Mouse (Mus musculus): ENCODE measurements around the gene Sinhcaf.
"Not testable (repeated sequence)": the region's sequence is repeated elsewhere in the genome, so short reads cannot be mapped to it uniquely, and the experiment has no call there.

Gene Sinhcaf

GRCm38 (mm10) chr6:148945509-148946408, 508 bp downstream of the Sinhcaf start:
- CTCF ChIA-PET, result interaction anchor here (0.7 kb wide), 1 partner anchor 125 kb away, joined by 3 read pairs; no protein-coding TSS in a partner anchor

GRCm38 (mm10) chr6:148944767-148945508, 1.3 kb downstream of the Sinhcaf start:
- CTCF ChIA-PET, result interaction anchor here (0.7 kb wide), 1 partner anchor 124 kb away, joined by 3 read pairs; no protein-coding TSS in a partner anchor

GRCm38 (mm10) chr6:148944344-148944766, 1.9 kb downstream of the Sinhcaf start:
- CTCF ChIA-PET, result no interaction called here

GRCm38 (mm10) chr6:148943695-148944094, 2.6 kb downstream of the Sinhcaf start:
- CTCF ChIA-PET, result no interaction called here

DNA sequence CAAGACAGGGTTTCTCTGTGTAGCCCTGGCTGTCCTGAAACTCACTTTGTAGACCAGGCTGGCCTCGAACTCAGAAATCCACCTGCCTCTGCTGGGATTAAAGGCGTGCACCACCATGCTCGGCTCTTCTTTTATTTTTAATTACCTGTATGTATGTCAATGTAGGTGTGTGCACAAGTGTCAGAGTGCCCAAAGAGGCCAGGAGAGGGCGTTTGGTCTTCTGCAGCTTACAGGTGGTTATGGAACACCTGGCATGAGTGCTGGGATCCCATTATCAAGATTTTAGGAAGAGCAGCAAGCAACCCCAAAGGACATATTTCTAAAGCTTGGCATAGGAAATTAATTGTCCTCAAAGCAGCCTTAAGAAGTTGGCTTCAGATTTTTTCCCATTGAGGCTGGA, 3.9 kb downstream of the Sinhcaf start:
- CTCF ChIA-PET, result no interaction called here

GRCm38 (mm10) chr6:148941880-148942279, 4.4 kb downstream of the Sinhcaf start:
- CTCF ChIA-PET, result no interaction called here

DNA sequence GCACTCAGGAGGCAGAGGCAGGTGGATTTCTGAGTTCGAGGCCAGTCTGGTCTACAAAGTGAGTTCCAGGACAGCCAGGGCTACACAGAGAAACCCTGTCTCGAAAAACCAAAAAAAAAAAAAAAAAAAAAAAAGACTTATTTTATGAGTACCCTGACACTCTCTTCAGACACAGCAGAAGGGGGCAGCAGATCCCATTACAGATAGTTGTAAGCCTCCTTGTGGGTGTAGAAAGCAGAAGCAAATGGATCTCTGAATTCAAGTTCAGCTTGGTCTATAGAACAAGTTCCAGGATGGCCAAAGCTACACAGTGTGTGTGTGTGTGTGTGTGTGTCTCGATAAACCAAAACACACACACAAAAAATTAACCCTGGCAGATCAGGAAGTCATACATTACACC, 5.9 kb downstream of the Sinhcaf start:
- CTCF ChIA-PET, result not testable (repeated sequence)

- CTCF ChIA-PET, result interaction anchor here (0.6 kb wide), 1 partner anchor 15 kb away, joined by 3 read pairs; no protein-coding TSS in a partner anchor
Observed at GRCm38 (mm10) chr6:148937693-148938092, 8.6 kb downstream of the Sinhcaf start.

- CTCF ChIA-PET, result no interaction called here
Observed at GRCm38 (mm10) chr6:148934961-148935590, 11.2 kb downstream of the Sinhcaf start.

GRCm38 (mm10) chr6:148931281-148931680, 15.0 kb downstream of the Sinhcaf start:
- CTCF ChIA-PET, result interaction anchor here (0.7 kb wide), 1 partner anchor 193 kb away, joined by 6 read pairs; no protein-coding TSS in a partner anchor

- CTCF ChIA-PET, result interaction anchor here (0.6 to 0.8 kb wide), 2 partner anchors 14 to 110 kb away, joined by 3 read pairs; no protein-coding TSS in a partner anchor
Observed at GRCm38 (mm10) chr6:148918841-148919398, 27.3 kb downstream of the Sinhcaf start.

DNA sequence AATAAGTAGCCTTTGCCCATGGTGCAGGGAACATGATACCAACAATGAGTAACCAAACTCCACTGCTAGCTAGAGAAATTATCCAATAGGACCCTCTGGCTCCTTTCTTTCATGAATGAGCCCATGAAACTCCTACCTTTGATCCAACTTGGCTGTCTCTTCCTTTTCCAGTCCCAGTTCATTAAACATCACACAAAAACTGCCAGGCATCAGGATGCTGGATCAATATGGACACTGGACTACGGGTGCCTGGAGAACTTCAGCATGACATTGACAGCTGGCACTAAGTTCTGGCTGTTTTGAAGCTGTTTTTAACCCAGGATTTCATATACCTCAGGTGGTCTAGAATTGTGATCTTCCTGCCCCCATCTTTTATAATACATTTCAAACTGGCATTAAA, 28.6 kb downstream of the Sinhcaf start:
- CTCF ChIA-PET, result no interaction called here

DNA sequence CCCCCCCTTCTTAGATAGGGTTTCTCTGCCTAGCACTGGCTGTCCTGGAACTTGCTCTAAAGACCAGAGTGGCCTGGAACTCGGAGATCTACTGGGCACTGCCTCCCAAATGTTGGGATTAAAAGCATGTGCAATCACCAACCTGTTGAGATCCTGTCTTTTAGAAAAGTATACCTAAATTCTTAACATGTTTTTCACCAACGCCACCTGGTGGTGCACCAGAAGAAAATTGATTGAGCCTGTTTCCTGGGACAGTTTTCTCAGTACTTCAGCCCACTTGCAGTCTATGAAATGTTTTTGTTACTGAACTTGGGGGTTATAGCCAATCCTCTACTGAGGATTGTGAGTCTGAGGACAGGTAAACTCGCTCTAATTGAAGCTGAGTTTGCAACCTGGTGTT, 29.4 kb downstream of the Sinhcaf start:
- CTCF ChIA-PET, result no interaction called here

- CTCF ChIA-PET, result no interaction called here
Observed at GRCm38 (mm10) chr6:148913938-148914337, 32.3 kb downstream of the Sinhcaf start.

DNA sequence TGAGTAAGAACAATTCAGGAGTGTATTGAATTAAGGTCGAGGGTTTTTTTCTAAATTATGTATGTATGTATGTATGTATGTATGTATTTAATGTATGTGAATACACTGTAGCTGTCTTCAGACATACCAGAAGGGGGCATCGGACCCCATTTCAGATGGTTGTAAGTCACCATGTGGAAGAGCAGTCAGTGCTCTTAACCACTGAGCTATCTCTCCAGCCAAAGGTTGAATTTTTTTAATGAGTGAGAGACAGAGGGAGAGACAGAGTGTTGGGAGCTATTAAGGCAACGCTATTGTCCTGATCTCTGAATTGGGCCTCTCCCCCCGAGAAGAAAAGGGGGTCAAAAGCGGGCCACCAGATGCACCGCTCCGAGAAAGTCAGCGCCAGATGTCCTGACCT, 34.4 kb downstream of the Sinhcaf start:
- CTCF ChIA-PET, result not testable (repeated sequence)

GRCm38 (mm10) chr6:148906958-148907357, 39.3 kb downstream of the Sinhcaf start:
- CTCF ChIA-PET, result no interaction called here

DNA sequence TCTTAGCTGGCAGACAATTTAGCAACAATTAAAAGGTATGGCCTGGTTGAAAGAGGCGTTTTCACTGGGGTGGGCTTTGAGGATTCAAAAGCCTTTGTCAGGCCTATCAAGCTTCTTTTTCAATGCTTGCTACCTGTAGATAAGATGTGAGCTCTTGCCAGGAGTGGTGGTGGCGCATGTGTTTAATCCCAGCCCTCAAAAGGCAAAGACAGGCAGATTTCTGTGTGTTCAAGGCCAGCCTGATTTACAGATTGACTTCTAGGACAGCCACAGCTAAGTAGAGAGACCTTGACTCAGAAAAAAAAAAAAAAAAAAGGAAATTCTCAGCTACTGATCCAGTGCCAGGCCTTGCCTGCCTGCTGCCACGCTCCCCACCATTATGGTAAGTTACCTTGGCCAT, 43.5 kb downstream of the Sinhcaf start:
- CTCF ChIA-PET, result interaction anchor here (0.6 kb wide), 1 partner anchor 33 kb away, joined by 5 read pairs; no protein-coding TSS in a partner anchor

DNA sequence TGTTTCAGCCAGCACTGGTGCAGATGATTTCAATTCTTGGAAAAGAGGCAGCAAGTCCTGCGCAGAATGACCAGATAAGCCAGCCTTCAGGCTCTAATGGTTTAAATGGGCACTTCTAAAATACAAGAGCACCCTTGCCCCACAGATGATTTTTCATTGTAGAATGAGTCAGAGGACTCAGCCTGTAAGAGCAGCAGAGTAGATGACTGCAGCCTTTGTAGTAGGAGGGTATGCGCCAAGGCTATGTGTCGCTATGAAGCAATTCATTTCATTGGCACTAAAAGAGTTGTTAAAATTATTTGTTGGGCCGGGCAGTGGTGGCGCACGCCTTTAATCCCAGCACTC, 49.8 kb downstream of the Sinhcaf start:
- CTCF ChIA-PET, result no interaction called here

- CTCF ChIA-PET, result interaction anchor here (0.7 kb wide), 1 partner anchor 156 kb away, joined by 5 read pairs; no protein-coding TSS in a partner anchor
Observed at GRCm38 (mm10) chr6:148895773-148896506, 50.3 kb downstream of the Sinhcaf start, which contains the start of gene Caprin2. Caprin2 (minus strand) TSS chr6:148896237.

GRCm38 (mm10) chr6:148894888-148895772, 51.1 kb downstream of the Sinhcaf start:
- CTCF ChIA-PET, result interaction anchor here (0.7 kb wide), 1 partner anchor 157 kb away, joined by 5 read pairs; no protein-coding TSS in a partner anchor

Measured in spleen, embryonic (tissue).